Mouse (Mus musculus): ENCODE measurements around the gene Sco1. TPM values are rescaled to one million over a fixed set of nuclear protein-coding genes. Genes with fewer than 3 reads are reported as not detected.

Gene Sco1
- total and polyA plus RNA-seq, 3 experiments: 15.4 to 32.7 (median 20.4) TPM

- Histone ChIP-seq H3K27me3 (replicated peaks) (peaks cover 57% of the 10 kb centered on the region), H3K4me1 (ENCODE audit: control insufficient read depth in 1 of 2, insufficient read depth in 2 of 2) (no peaks in the 10 kb centered on the region; a peak in 1 of 4 replicates), H3K36me3 (replicated peaks in 1 of 2; ENCODE audit: control insufficient read depth in 1 of 2, insufficient read depth in 1 of 2, low read length in 1 of 2) (no peaks in the 10 kb centered on the region), H3K79me2 (replicated peaks; ENCODE audit: control insufficient read depth, extremely low read depth, insufficient read depth, poor library complexity, severe bottlenecking) (no peaks in the 10 kb centered on the region), H3K4me3 (replicated peaks in 1 of 3; ENCODE audit: low read depth in 2 of 3, low read length in 2 of 3, poor library complexity in 1 of 3) (no peak overlapping the region), H3K9ac (ENCODE audit: insufficient read depth, low read depth) (no peak overlapping the region), H3K9me3 (replicated peaks; ENCODE audit: low read length) (peaks cover 6% of the 10 kb centered on the region), H3K27ac (ENCODE audit: insufficient read depth, low read depth) (no peak overlapping the region), H3K4me2 (ENCODE audit: insufficient read depth, low read depth, poor library complexity, severe bottlenecking) (no peak overlapping the region)
- in situ Hi-C loops (cut with MboI; ENCODE audit: low pct_ligation_motif_present, low pct_unique_long_range_greater_than_20kb, low sequenced_read_pairs) (no loop called here), dilution Hi-C loops (cut with MboI; ENCODE audit: extremely low pct_ligation_motif_present, extremely low pct_unique_long_range_greater_than_20kb, low sequenced_read_pairs) (no loop called here)
- DNase-seq (ENCODE audit: extremely low read depth): no peak
- no peak for TF ChIP-seq ZC3H11A (IDR thresholded peaks at IDR 0.05; ENCODE audit: low read depth, low read length)
- TF ChIP-seq RAD21 (IDR thresholded peaks at IDR 0.05; ENCODE audit: low read depth, low read length): no peak
- no peak for TF ChIP-seq ZMIZ1 (IDR thresholded peaks at IDR 0.05; ENCODE audit: low read depth, low read length)
- no peak for TF ChIP-seq SIN3A (IDR thresholded peaks at IDR 0.05; ENCODE audit: low read length)
- no peak for TF ChIP-seq MEF2A (IDR thresholded peaks at IDR 0.05; ENCODE audit: borderline replicate concordance, low read depth, low read length)
- TF ChIP-seq MYC (IDR thresholded peaks at IDR 0.05; ENCODE audit: low read depth, low read length): no peak
- TF ChIP-seq E2F4 (IDR thresholded peaks at IDR 0.05; ENCODE audit: insufficient replicate concordance, low read depth, low read length): no peak
- TF ChIP-seq CHD1 (IDR thresholded peaks at IDR 0.05; ENCODE audit: low read depth, low read length): no peak
- TF ChIP-seq EP300 (IDR thresholded peaks at IDR 0.05; ENCODE audit: low read length): no peak
- TF ChIP-seq ETS1 (conservative IDR thresholded peaks at IDR 0.05; ENCODE audit: low read depth, low read length): no peak
- TF ChIP-seq NELFE (IDR thresholded peaks at IDR 0.05; ENCODE audit: low read depth, low read length): no peak
- no peak for TF ChIP-seq JUN (IDR thresholded peaks at IDR 0.05; ENCODE audit: insufficient read depth, low read depth, low read length)
- no peak for TF ChIP-seq JUND (conservative IDR thresholded peaks at IDR 0.05; ENCODE audit: low read depth, low read length)
- no peak for TF ChIP-seq TCF12 (IDR thresholded peaks at IDR 0.05; ENCODE audit: low read depth, low read length)
- no peak for TF ChIP-seq TBP (conservative IDR thresholded peaks at IDR 0.05; ENCODE audit: low read depth, low read length)
- no peak for TF ChIP-seq ZNF384 (IDR thresholded peaks at IDR 0.05; ENCODE audit: low read depth, low read length)
- TF ChIP-seq CTCF (conservative IDR thresholded peaks at IDR 0.05 in 1 of 2, IDR thresholded peaks at IDR 0.05 in 1 of 2; ENCODE audit: low read depth in 2 of 2, low read length in 2 of 2): no peak
- no peak for TF ChIP-seq ELF1 (IDR thresholded peaks at IDR 0.05; ENCODE audit: low read depth, low read length)
- no peak for TF ChIP-seq USF1 (IDR thresholded peaks at IDR 0.05; ENCODE audit: low read depth, low read length)
- no peak for TF ChIP-seq GABPA (IDR thresholded peaks at IDR 0.05; ENCODE audit: insufficient replicate concordance, low read depth, low read length)
Observed at GRCm38 (mm10) chr11:67097709-67098108, 45.2 kb downstream of the Sco1 start.

- Histone ChIP-seq H3K4me2 (ENCODE audit: insufficient read depth, low read depth, poor library complexity, severe bottlenecking) (no peak overlapping the region), H3K4me3 (replicated peaks in 1 of 3; ENCODE audit: low read depth in 2 of 3, low read length in 2 of 3, poor library complexity in 1 of 3) (no peak overlapping the region), H3K27me3 (replicated peaks) (peaks cover 54% of the 10 kb centered on the region), H3K9ac (ENCODE audit: insufficient read depth, low read depth) (no peak overlapping the region), H3K9me3 (replicated peaks; ENCODE audit: low read length) (peaks cover 4% of the 10 kb centered on the region), H3K27ac (ENCODE audit: insufficient read depth, low read depth) (no peak overlapping the region), H3K4me1 (ENCODE audit: control insufficient read depth in 1 of 2, insufficient read depth in 2 of 2) (no peaks in the 10 kb centered on the region; a peak in 1 of 4 replicates), H3K79me2 (replicated peaks; ENCODE audit: control insufficient read depth, extremely low read depth, insufficient read depth, poor library complexity, severe bottlenecking) (no peaks in the 10 kb centered on the region), H3K36me3 (replicated peaks in 1 of 2; ENCODE audit: control insufficient read depth in 1 of 2, insufficient read depth in 1 of 2, low read length in 1 of 2) (no peaks in the 10 kb centered on the region)
- DNase-seq (ENCODE audit: extremely low read depth): no peak
- TF ChIP-seq RAD21 (IDR thresholded peaks at IDR 0.05; ENCODE audit: low read depth, low read length): no peak
- TF ChIP-seq UBTF (IDR thresholded peaks at IDR 0.05; ENCODE audit: low read depth, low read length): no peak
- TF ChIP-seq RCOR1 (conservative IDR thresholded peaks at IDR 0.05; ENCODE audit: low read depth, low read length): no peak
- no peak for TF ChIP-seq ZMIZ1 (IDR thresholded peaks at IDR 0.05; ENCODE audit: low read depth, low read length)
- in situ Hi-C loops (cut with MboI; ENCODE audit: low pct_ligation_motif_present, low pct_unique_long_range_greater_than_20kb, low sequenced_read_pairs) (no loop called here), dilution Hi-C loops (cut with MboI; ENCODE audit: extremely low pct_ligation_motif_present, extremely low pct_unique_long_range_greater_than_20kb, low sequenced_read_pairs) (no loop called here)
Observed at GRCm38 (mm10) chr11:67098427-67098826, 46.0 kb downstream of the Sco1 start.
